Mouse (Mus musculus) C2C12 (cell line): ENCODE measurements at regions not wholly inside any gene's neighbourhood (a gene's known extent, or its start where the extent isn't known, plus 50 kb on each side); places are given as distances from the start of the nearest gene placed in this dataset.
A peak's percentile ranks its signal among the peaks of the same experiment; 100 is the strongest.

ENCODE experiments used
- H3K27me3 ChIP-seq: one replicate; pipeline ENCODE4 v1.6.1; 2011; ENCODE audit not compliant: control insufficient read depth, insufficient read depth, insufficient read length
- H3K36me3 ChIP-seq: one replicate; pipeline ENCODE4 v1.6.1; 2011; ENCODE audit not compliant: control insufficient read depth, insufficient read depth
- H3K4me3 ChIP-seq: one replicate; pipeline ENCODE4 v1.5.1; 2011; ENCODE audit warnings: mild to moderate bottlenecking, control low read depth; ENCODE audit not compliant: poor library complexity, insufficient read depth, severe bottlenecking
- H3K79me2 ChIP-seq: one replicate; pipeline ENCODE4 v1.6.1; 2011; ENCODE audit not compliant: control insufficient read depth, insufficient read depth
- H3K79me3 ChIP-seq: one replicate; pipeline ENCODE4 v1.6.1; 2011; ENCODE audit warnings: low read depth, control low read depth
- H3ac ChIP-seq: one replicate; pipeline ENCODE3; 2011; ENCODE audit warnings: low read depth; ENCODE audit not compliant: control insufficient read depth, insufficient read length
- CEBPB ChIP-seq: IDR thresholded peaks from one replicate; pipeline ENCODE4 v1.6.1; 2011; ENCODE audit warnings: low read depth, mild to moderate bottlenecking, control low read depth, moderate library complexity
- CTCF ChIP-seq: IDR thresholded peaks from one replicate; pipeline ENCODE4 v1.5.1; 2011; ENCODE audit not compliant: control insufficient read depth, insufficient read depth, insufficient read length
- FOSL1 ChIP-seq: IDR thresholded peaks from one replicate; pipeline ENCODE4 v1.8.0; 2011; ENCODE audit warnings: mild to moderate bottlenecking, low read length; ENCODE audit not compliant: poor library complexity, insufficient read depth, severe bottlenecking
- MAX ChIP-seq: IDR thresholded peaks from one replicate; pipeline ENCODE4 v1.6.1; 2011; ENCODE audit warnings: mild to moderate bottlenecking, control low read depth
- MYOD1 ChIP-seq: IDR thresholded peaks from one replicate; pipeline ENCODE4 v1.6.1; 2011; ENCODE audit warnings: low read depth; ENCODE audit not compliant: control insufficient read depth, insufficient read length
- MYOG ChIP-seq: IDR thresholded peaks from one replicate; pipeline ENCODE4 v1.6.1; 2011; ENCODE audit not compliant: control insufficient read depth, insufficient read length; ENCODE audit errors: extremely low read depth
- USF1 ChIP-seq: IDR thresholded peaks from one replicate; pipeline ENCODE4 v1.6.1; 2011; ENCODE audit warnings: low read depth, mild to moderate bottlenecking, control low read depth, moderate library complexity

GRCm38 (mm10) chr15:103102068-103102840 is 64.6 kb downstream of the Smug1 start:
- Histone ChIP-seq H3K79me3 (no peaks in the 10 kb centered on the region), H3ac (peak overlapping the region; percentile 55), H3K4me3 (peak overlapping the region; percentile 25), H3K79me2 (no peaks in the 10 kb centered on the region), H3K27me3 (no peaks in the 10 kb centered on the region), H3K36me3 (no peaks in the 10 kb centered on the region)
- TF ChIP-seq FOSL1 (no peak), CEBPB (no peak), CTCF (no peak), MYOD1 (no peak), MAX (no peak), USF1 (peak; percentile 94), MYOG (no peak)

DNA sequence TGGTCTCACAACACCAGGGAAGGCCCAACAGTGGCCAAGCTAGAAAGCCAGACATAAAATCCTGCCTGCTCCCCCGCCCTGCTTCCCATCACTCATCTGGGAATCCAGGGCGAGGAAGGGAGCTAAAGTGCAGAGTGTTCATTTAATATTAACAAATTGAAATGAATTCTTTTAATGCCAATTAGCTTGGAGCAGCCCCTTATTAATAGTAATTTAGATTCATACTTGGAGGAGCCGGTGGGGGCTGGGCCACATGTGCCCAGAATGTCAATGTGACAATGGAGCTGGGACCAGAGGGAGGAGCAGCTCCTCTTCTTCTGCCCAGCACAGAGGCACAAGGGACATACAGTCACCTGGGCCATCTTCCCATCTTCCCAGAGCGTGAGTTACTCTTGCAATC is 66.8 kb downstream of the Smug1 start:
- H3K79me2 ChIP-seq: no peaks in the 10 kb centered on the region
- H3ac ChIP-seq: no peak overlapping the region
- no peak for TF ChIP-seq CEBPB
- TF ChIP-seq MAX: no peak
- no peak for TF ChIP-seq MYOD1
- no peak for TF ChIP-seq FOSL1
- TF ChIP-seq MYOG: no peak
- no peak for TF ChIP-seq USF1
- TF ChIP-seq CTCF: no peak
- no peaks in the 10 kb centered on the region for H3K36me3 ChIP-seq
- no peaks in the 10 kb centered on the region for H3K79me3 ChIP-seq
- no peaks in the 10 kb centered on the region for H3K27me3 ChIP-seq
- H3K4me3 ChIP-seq: no peak overlapping the region

- Histone ChIP-seq H3K36me3 (no peaks in the 10 kb centered on the region), H3ac (no peak overlapping the region), H3K4me3 (no peak overlapping the region), H3K79me2 (no peaks in the 10 kb centered on the region), H3K27me3 (no peaks in the 10 kb centered on the region), H3K79me3 (no peaks in the 10 kb centered on the region)
- no peak for TF ChIP-seq CTCF
- TF ChIP-seq MAX: no peak
- TF ChIP-seq MYOG: no peak
- TF ChIP-seq CEBPB: no peak
- no peak for TF ChIP-seq USF1
- no peak for TF ChIP-seq FOSL1
- no peak for TF ChIP-seq MYOD1
These were observed 72.4 kb downstream of the Smug1 start for GRCm38 (mm10) chr15:103094457-103094856.

- peak; percentile 50 for TF ChIP-seq MYOD1
- no peak for TF ChIP-seq FOSL1
- TF ChIP-seq MAX: no peak
- TF ChIP-seq MYOG: no peak
- TF ChIP-seq CTCF: no peak
- no peak for TF ChIP-seq USF1
- TF ChIP-seq CEBPB: no peak
- H3ac ChIP-seq: no peak overlapping the region
- no peak overlapping the region for H3K4me3 ChIP-seq
- H3K79me3 ChIP-seq: no peaks in the 10 kb centered on the region
- H3K27me3 ChIP-seq: no peaks in the 10 kb centered on the region
- H3K79me2 ChIP-seq: no peaks in the 10 kb centered on the region
- no peaks in the 10 kb centered on the region for H3K36me3 ChIP-seq
These were observed 73.2 kb downstream of the Smug1 start for GRCm38 (mm10) chr15:103093655-103094054.

GRCm38 (mm10) chr15:103092496-103092895 is 73.8 kb downstream of the Hoxc4 start:
- Histone ChIP-seq H3K4me3 (no peak overlapping the region), H3K79me2 (no peaks in the 10 kb centered on the region), H3ac (no peak overlapping the region), H3K27me3 (no peaks in the 10 kb centered on the region), H3K79me3 (no peaks in the 10 kb centered on the region), H3K36me3 (no peaks in the 10 kb centered on the region)
- no peak for TF ChIP-seq CEBPB
- TF ChIP-seq FOSL1: no peak
- TF ChIP-seq MYOG: no peak
- no peak for TF ChIP-seq CTCF
- no peak for TF ChIP-seq MAX
- no peak for TF ChIP-seq USF1
- TF ChIP-seq MYOD1: no peak
